Mouse (Mus musculus): ENCODE measurements around the gene Prokr1.
"Not testable (repeated sequence)": the region's sequence is repeated elsewhere in the genome, so short reads cannot be mapped to it uniquely, and the experiment has no call there.

Prokr1 gene

GRCm38 (mm10) chr6:87590394-87591281 is at the start of gene Prokr1:
Gene Prokr1 (minus strand): TSS chr6:87590743.
- peak; percentile 56 to 72 for DNase-seq

GRCm38 (mm10) chr6:87638134-87638660 is 47.7 kb upstream of the Prokr1 start:
- DNase-seq: peak; percentile 23 to 30

DNA sequence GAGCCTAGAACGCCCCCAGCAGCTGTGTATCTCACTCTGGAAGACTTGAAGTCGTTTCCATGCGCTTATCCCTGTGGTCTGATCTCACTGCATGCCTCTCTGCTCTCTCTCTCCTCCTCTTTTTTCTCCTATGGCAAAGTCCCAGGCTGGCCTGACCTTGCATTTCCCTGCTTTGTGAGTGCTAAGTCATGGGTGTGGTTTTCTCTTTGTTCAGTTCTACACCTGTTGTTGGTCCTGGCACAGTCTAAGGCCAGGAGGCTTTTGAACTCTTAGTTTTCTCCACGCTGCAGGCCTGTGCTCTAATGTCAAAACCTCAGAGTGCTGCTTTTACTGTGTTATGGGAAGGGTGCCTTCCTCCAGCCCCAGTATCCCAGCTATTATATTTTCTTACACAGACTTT is 41.6 kb upstream of the Prokr1 start:
- DNase-seq: no peak

DNA sequence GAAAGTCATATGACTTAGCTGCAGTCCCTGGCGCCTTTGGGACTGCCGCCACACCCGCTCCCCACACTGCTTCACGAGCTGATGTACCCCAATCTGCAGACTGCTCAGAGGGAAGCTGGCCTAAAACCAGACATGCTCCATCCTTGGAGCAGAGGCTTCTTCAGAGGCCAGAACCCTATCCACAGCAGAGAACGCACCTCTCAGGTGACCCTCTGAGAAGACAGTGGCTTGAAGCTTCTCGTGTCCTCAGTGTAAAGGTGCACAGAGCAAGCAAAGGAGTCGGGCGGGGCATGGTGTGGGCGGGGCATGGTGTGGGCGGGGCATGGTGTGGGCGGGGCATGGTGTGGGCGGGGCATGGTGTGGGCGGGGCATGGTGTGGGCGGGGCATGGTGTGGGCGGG is 38.4 kb upstream of the Prokr1 start:
- DNase-seq: not testable (repeated sequence)

DNA sequence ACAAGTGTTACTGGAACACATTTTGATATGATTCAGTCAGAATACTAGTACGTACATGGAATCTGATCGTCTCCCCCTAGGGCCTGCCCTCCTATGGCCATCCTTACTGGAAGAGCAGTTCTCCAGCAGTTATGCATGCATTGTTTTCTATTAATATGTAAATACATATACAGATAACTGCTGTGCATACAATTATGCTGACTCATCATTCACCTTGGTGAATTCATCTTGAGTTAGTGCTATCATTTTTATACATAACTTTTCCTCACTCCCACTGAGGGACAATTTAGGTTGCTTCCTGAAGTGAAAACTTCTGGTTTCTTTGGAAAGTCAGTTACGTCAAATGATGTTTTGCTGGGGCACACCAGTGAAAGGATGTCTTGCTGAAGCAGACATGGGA is 32.6 kb upstream of the Prokr1 start:
- no peak for DNase-seq

DNA sequence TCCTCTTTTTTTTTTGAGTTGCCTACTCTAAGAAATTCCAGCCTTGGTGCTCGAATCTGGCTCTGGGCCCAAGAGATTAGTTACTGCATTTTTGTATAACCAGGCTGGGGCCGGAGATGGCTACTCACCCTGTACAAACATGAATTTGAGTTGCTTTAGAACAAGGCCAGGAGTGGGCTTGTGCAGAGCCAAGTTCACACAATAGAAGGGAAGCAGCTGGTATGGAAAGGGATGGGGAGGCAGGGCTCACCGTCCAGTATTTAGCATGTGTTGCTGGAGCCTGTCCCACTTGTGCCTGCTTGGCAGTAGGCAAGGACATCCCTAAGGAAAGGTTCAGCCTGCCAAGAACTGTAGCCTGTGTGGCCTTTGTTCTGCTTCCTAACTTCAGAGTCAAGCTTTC is 30.7 kb upstream of the Prokr1 start:
- peak; percentile 78 to 87 for DNase-seq

- no peak for DNase-seq
These were observed 27.5 kb upstream of the Prokr1 start for GRCm38 (mm10) chr6:87618021-87618420.

DNA sequence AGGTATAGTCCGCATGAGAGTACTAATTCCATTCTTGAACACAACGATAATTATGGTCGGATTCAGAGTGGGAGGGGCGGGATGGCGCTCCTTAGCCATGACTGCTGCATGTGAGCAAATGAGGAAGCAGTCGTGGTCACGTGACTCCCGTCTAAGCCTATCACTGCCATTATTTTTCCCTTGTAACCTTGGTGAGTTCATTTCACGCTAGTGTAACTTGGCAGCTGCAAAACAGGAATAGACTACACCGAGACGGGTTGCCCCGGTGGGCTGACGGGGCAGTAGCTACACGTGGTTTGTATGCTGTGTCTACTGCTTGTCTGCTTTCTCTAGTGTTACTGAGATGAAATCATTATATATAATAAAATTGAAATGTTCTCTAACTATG is 25.1 kb upstream of the Prokr1 start:
- peak; percentile 42 to 45 for DNase-seq

DNA sequence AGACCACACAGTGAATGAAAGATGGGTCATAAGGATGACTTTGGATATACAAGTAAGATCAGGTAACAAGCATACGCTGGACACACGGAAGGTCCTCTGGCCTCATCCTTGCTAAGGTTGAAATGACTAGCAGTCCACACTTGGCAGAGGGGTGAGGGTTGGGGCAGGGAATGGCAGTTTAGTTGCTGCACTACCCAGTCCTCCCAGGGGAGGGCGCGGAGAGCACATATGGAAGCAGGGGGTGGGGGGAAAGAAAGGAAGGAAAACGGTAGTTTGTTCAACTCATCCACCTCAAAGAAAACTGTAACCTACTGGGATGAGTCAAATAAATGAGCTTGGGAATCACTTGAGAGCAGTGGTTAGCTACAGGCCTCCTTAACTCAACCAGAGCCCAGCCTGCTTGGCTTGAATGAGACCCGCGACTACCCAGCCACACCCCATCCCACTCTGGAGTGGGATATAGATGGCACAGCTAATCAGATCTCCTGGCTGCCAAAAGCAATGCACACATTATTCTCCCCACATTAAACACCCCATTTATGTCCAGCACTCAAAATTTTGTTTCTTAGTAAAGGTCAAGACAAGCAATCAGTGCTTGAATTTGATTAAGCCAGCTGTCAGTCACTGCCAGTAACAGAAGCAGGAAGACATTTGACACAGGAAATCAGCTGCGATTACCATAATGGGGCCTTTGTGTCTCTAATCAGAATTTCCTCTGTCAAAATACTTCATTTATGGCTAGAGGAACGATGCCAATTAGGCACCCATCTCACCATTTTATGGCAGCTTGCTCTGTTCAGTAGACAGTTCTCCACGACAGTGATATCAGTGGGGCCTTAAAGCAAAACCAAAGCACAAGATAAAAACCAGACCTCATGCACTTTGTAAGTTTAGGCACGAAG is 24.5 kb upstream of the Prokr1 start:
- peak; percentile 83 to 86 for DNase-seq

GRCm38 (mm10) chr6:87599825-87600224 is 9.3 kb upstream of the Prokr1 start:
- DNase-seq: peak; percentile 79 to 80

- DNase-seq: peak; percentile 81 to 88
These were observed 6.7 kb upstream of the Prokr1 start for GRCm38 (mm10) chr6:87597116-87597833.

GRCm38 (mm10) chr6:87594188-87594587 is 3.6 kb upstream of the Prokr1 start:
- DNase-seq: no peak

GRCm38 (mm10) chr6:87589718-87590393 is 687 bp downstream of the Prokr1 start:
- DNase-seq: no peak

GRCm38 (mm10) chr6:87583991-87584390 is 6.6 kb downstream of the Prokr1 start:
- no peak for DNase-seq

- no peak for DNase-seq
These were observed 7.3 kb downstream of the Prokr1 start for GRCm38 (mm10) chr6:87583183-87583611.

GRCm38 (mm10) chr6:87582456-87582855 is 8.1 kb downstream of the Prokr1 start:
- no peak for DNase-seq

GRCm38 (mm10) chr6:87581581-87581980 is 9.0 kb downstream of the Prokr1 start:
- DNase-seq: no peak

GRCm38 (mm10) chr6:87581071-87581470 is 9.5 kb downstream of the Prokr1 start:
- DNase-seq: no peak

DNA sequence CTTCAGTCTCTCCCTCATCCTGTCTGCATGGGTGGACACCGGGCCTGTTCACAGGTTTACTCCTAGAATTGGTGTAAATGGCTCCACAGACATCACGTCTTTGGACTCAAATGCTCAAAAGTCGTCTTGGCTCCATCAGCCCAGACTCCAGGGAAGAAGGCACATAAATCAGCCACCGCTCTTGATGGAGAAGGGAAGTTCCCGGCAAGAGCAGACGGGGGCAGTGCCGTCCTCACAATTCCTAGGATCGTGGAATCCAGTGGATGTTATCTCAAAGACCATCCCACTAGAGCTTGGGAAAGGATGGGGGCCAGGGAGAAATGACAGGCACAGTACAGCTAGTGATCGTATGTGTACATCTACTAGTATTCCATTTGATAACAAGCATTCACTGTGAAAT is 12.3 kb downstream of the Prokr1 start:
- peak; percentile 65 to 68 for DNase-seq

GRCm38 (mm10) chr6:87576648-87577330 is 13.8 kb downstream of the Prokr1 start:
- no peak for DNase-seq

GRCm38 (mm10) chr6:87571863-87572262 is 18.7 kb downstream of the Prokr1 start:
- DNase-seq: not testable (repeated sequence)
